Mouse (Mus musculus) inflammation-experienced regulatory T-cells, adult 6 months (primary cell): Measurements from ENCODE around the gene Olfr805. TPM values are rescaled to one million over a fixed set of nuclear protein-coding genes. Genes with fewer than 3 reads are reported as not detected.

Source experiments
- ATAC-seq: one replicate; pipeline ENCODE4 v1.8.0; 2017
- polyA plus RNA-seq, 3 experiments: library from polyadenylated mRNA; unstranded; fragments of 100-300 nt; shearing (Covaris generic); gene quantifications; one replicate each; pipeline ENCODE4 v1.2.1; 2017

Olfr805 gene
- polyA plus RNA-seq = not detected

DNA sequence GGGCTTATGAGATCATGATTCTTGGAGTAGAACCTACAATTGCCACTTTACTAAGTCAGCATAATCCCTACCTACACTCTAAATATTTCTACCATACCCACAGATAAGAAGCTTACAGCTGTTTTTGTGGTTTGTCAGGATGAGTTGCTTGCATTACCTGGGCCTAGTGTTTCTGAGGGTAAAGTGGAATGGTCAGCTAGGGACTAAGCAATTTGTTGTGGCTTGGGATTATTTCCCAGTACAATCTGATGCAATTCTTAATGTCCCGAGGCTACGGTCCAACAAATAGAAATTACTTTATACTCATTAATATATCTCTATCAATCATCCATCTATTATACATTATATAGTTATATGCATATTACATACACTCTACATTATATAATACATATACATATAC, at the start of gene Olfr805:
TSS of gene Olfr805 (minus strand) at position 101 of the 400 bp plus-strand sequence.
- no peak for ATAC-seq

DNA sequence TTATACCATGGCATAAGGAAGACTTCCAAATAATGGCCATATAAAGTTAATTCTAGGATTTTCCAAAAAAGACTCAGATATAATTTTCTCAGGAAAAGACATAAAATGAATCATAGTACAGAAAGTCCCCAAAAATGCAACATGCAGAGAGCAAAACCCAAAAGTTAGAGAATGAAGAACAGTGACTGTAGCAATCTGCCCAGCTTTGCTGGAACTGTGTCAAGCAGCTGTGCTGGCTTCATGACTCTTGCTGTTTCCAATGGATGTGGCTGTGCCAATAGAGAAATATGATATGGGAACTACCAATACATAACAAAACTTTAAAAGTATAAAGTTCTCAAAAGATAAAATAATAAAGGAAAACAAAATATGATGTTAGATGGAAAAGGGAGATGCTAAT, 48.9 kb upstream of the Olfr805 start:
- no peak for ATAC-seq

DNA sequence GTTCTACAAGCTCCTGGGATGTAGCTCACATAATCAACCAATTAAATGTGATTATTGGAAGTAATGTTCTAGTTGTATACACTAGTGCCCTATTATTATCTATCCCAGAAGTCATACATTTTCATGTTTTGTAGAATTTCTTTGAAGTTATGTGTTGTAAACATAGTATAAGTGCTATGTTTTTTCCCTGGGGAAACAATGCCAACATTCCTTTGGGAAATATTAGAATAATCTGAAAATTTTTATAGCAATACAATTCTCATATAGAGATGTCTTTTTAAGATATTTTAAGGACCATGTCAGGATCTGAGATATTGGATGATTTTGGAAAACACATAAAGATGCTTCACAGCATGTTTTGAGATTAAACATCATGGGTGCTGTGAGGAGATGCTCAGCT, 45.2 kb upstream of the Olfr805 start, which contains the start of gene Olfr809:
TSS of gene Olfr809 (plus strand) at position 301 of the 400 bp plus-strand sequence.
- no peak for ATAC-seq

DNA sequence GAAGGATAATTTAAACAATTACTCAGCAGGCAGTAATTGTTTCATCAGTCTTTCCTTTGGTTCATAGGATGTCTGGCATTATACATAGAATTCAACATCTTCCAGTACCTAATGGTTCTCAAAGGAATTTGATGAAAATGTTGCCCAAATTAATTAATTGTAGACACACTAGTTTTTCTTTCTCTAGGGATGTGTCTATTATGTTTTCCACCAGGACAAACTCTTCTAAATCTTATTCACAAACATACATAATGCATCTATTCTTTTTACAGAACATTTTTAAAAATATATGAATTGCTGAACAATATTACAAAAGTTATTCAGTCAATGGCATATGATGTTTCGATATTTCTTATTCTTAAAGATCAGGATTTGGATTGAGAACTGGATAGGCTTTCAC, 36.0 kb upstream of the Olfr805 start, which contains the start of gene Olfr808:
TSS of gene Olfr808 (plus strand) at position 301 of the 400 bp plus-strand sequence.
- no peak for ATAC-seq

DNA sequence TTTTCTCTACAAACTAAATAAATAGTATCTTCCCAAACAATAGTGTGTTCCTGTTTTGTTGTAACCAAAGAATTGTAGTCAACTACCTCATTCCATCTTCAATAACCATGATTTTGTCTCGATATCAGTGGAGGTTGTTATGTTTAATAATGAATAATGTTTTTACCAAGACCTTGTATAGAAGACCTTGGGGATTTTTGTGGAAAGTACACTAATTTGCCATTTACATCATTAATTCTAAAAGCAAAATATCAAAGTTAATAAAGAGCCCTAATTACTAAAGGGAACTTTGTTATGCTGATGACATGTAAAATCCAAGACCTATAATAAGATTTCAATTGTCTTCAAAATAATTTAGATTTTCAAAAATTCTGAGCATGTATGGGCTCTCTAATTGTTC, 28.5 kb upstream of the Olfr805 start, which contains the start of gene Olfr807:
TSS of gene Olfr807 (minus strand) at position 101 of the 400 bp plus-strand sequence.
- no peak for ATAC-seq

DNA sequence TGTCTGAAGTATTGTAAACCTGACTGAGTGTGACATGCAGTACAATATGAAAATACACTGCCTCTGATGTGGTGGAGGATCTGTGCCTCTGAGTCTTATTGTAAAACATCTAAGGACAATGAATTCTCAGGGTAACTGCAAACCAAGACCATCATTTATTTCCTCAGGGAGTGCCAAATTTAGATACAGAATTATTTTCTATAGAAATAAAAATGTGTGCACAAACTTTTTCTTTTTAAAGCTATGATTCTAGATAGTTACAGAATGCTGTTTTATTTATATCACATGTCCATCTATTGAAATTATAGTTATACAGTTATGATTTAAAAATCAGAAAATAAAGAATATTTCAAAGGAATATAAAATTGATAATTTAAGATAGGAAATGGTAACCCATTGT, 12.6 kb upstream of the Olfr805 start, which contains the start of gene Olfr806:
TSS of gene Olfr806 (minus strand) at position 101 of the 400 bp plus-strand sequence.
- ATAC-seq = no peak

DNA sequence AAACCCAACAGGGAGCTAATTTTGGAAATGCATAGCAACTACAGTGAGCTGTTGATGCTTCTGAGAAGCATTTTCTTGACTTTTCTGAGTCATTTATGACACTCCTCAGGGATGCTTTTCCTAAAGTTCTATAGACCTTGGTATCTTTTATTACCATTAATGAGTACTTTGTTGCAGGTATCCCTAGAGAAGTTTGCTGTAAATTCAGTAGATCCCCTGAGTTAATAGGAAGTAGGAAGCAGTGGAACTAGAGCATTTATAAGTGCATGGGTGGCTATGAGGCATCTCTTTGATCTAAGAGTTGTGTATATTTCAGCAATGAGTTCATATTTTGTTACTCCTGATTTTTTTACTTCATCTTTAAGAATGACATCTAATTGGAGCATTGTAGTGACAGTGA, 26.3 kb downstream of the Olfr805 start, which contains the start of gene Olfr804:
TSS of gene Olfr804 (plus strand) at position 301 of the 400 bp plus-strand sequence.
- ATAC-seq = no peak

DNA sequence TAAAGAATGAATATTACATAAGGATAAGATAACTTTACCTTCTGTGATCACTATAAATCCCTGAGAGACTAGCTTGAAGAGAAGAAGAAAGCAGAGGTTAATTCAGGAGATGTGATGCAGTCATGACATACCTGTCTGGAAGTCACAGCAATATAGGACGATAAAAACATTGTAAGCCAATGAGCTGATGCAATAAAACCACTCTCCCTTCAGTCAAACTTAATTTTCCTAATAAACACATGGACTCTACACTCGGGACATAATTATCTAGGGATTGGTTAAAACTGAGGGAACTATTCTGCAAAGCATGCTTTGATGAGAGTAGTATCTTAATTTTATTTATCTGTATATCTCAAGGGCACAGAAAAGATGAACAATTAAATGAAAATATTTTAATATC, 35.0 kb downstream of the Olfr805 start, which contains the start of gene Olfr803:
TSS of gene Olfr803 (minus strand) at position 101 of the 400 bp plus-strand sequence.
- no peak for ATAC-seq

DNA sequence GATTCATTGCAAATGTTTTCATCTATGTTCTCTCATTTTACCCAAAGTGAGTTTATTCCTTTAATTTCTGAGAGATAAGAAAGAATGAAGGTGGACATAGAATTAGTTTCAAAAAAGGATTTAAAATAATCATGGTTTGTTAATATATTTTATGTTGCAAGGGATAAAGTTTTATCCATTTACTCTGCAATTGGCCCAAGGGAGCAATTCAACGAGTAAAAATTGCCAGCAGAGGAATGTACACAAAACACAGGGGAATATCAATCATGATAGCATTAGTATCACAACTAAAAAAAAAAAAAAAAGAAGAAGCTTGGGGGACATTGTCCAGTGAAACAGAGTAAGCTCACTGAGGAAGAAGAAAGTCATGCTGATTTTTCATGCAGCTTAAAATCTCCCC, 41.1 kb downstream of the Olfr805 start, which contains the start of gene Olfr802:
TSS of gene Olfr802 (minus strand) at position 101 of the 400 bp plus-strand sequence.
- no peak for ATAC-seq

DNA sequence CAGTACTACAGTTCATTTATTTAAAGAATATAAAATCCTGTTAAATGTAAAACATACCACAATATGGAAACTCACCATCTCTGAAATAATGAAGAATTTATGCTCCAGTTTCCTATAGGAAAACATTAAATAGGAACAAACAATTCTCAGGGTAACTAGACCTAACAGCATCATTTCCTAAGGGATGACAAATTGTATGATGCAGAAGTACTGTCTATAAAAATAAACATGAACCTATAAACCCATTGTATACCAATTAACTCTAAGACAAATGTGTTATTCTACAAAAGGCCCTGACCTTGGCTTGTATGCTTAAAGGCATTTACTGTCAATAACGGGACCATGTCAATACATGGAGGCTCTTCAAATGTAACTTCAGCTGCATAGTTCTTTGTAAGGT, 55.4 kb downstream of the Olfr805 start, which contains the start of gene Olfr801:
TSS of gene Olfr801 (minus strand) at position 101 of the 400 bp plus-strand sequence.
- no peak for ATAC-seq

Other genes starting within 250 kb of the Olfr805 start
- gene Olfr789, start 244.6 kb downstream of the Olfr805 start, polyA plus RNA-seq = not detected
- gene Olfr790, start 230.9 kb downstream of the Olfr805 start, polyA plus RNA-seq = not detected
- not detected for gene Olfr791, start 207.6 kb downstream of the Olfr805 start, polyA plus RNA-seq
- not detected for gene Olfr792, start 190.2 kb downstream of the Olfr805 start, polyA plus RNA-seq
- not detected for gene Olfr794, start 161.7 kb downstream of the Olfr805 start, polyA plus RNA-seq
- gene Olfr796, start 116.8 kb downstream of the Olfr805 start, polyA plus RNA-seq = not detected
- gene Olfr798, start 101.4 kb downstream of the Olfr805 start, polyA plus RNA-seq = under 1 TPM in 1 of 3 experiments, not detected in 2; 0.13 TPM
- not detected for gene Olfr799, start 91.9 kb downstream of the Olfr805 start, polyA plus RNA-seq
- gene Olfr800, start 71.7 kb downstream of the Olfr805 start, polyA plus RNA-seq = not detected
- gene Olfr801, start 55.5 kb downstream of the Olfr805 start, polyA plus RNA-seq = under 1 TPM in 1 of 3 experiments, not detected in 2; 0.75 TPM
- gene Olfr802, start 41.2 kb downstream of the Olfr805 start, polyA plus RNA-seq = not detected
- not detected for gene Olfr803, start 35.1 kb downstream of the Olfr805 start, polyA plus RNA-seq
- not detected for gene Olfr804, start 26.2 kb downstream of the Olfr805 start, polyA plus RNA-seq
- not detected for gene Olfr806, start 12.5 kb upstream of the Olfr805 start, polyA plus RNA-seq
- gene Olfr807, start 28.4 kb upstream of the Olfr805 start, polyA plus RNA-seq = not detected
- not detected for gene Olfr808, start 36.1 kb upstream of the Olfr805 start, polyA plus RNA-seq
- not detected for gene Olfr809, start 45.3 kb upstream of the Olfr805 start, polyA plus RNA-seq
- gene Olfr810, start 65.5 kb upstream of the Olfr805 start, polyA plus RNA-seq = not detected
- not detected for gene Olfr811, start 75.0 kb upstream of the Olfr805 start, polyA plus RNA-seq
- not detected for gene Olfr812, start 116.7 kb upstream of the Olfr805 start, polyA plus RNA-seq
- gene Olfr813, start 126.0 kb upstream of the Olfr805 start, polyA plus RNA-seq = not detected
- gene Olfr814, start 150.5 kb upstream of the Olfr805 start, polyA plus RNA-seq = not detected
- gene Olfr815, start 176.5 kb upstream of the Olfr805 start, polyA plus RNA-seq = under 1 TPM in 1 of 3 experiments, not detected in 2; 0.35 TPM
- gene Olfr816, start 186.2 kb upstream of the Olfr805 start, polyA plus RNA-seq = not detected
- not detected for gene Olfr818, start 219.7 kb upstream of the Olfr805 start, polyA plus RNA-seq
- gene Olfr819, start 237.9 kb upstream of the Olfr805 start, polyA plus RNA-seq = not detected
- gene Olfr247, start 246.8 kb upstream of the Olfr805 start, polyA plus RNA-seq = not detected